Mouse (Mus musculus) adrenal gland, adult 18-20 months (tissue): ENCODE measurements around the gene Cgrrf1. TPM values are rescaled to one million over a fixed set of nuclear protein-coding genes. Genes with fewer than 3 reads are reported as not detected.
A peak's percentile ranks its signal among the peaks of the same experiment; 100 is the strongest.

Source experiments
- DNase-seq, 2 experiments: peaks; one replicate each; pipeline ENCODE4 v3.0.0; 2021 to 2022; ENCODE audit warnings: low spot score in 2 of 2
- total RNA-seq, 2 experiments: library from RNA; stranded (reverse); gene quantifications; 1 replicate in 1 of 2; 2 replicates in 1 of 2; pipeline ENCODE4 v1.2.3; 2021

Cgrrf1 gene
- total RNA-seq, 2 experiments from 2014 or later, result 48.2 to 50.9 TPM

- peak; percentile 99 for DNase-seq
These were observed 9.8 kb upstream of the Cgrrf1 start, which contains the start of gene Gmfb for GRCm38 (mm10) chr14:46821873-46822716. TSS of gene Gmfb (minus strand) at chr14:46822242.

- no peak for DNase-seq
These were observed 7.9 kb upstream of the Cgrrf1 start for GRCm38 (mm10) chr14:46823996-46824395.

DNA sequence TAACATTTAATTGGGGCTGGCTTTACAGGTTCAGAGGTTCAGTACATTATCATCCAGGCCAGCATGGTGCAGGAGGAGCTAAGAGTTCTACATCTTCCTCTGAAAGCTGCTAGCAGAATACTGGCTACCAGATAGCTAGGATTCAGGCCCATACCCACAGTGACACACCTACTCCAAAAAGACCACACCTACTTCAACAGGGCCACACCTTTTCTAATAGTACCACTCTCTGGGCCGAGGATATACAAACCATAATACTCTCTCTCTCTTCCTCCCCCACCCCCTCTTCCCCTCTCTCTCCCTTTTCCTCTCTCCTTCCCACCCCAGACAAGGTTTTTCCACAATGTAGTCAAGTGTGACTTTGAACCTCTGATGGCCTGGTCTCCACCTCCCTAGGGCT lies 4.5 kb upstream of the Cgrrf1 start:
- DNase-seq, result no peak

DNA sequence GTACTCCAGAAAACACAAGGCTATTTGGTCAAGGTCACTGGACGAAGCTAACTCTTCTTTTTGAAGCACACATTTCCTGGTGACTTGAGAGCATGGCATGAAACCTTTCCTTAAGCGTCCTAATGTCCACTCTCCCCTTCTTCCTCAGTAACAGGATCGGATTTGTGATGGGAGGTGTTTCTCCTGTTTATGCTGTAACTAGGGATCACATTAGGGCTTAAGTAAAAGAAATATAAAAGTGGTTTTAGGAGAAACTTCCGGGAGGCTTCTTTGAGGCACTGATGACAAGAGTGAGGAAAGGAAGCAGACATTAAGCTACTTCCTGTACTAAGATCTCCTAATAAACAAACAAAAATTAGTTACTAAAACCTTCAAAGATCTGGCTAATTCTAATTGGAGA lies 630 bp upstream of the Cgrrf1 start:
- DNase-seq, result no peak

GRCm38 (mm10) chr14:46832354-46833272 lies 688 bp downstream of the Cgrrf1 start:
- peak; percentile 47 to 52 for DNase-seq

- DNase-seq, result no peak
These were observed 7.4 kb downstream of the Cgrrf1 start for GRCm38 (mm10) chr14:46839326-46839725.

DNA sequence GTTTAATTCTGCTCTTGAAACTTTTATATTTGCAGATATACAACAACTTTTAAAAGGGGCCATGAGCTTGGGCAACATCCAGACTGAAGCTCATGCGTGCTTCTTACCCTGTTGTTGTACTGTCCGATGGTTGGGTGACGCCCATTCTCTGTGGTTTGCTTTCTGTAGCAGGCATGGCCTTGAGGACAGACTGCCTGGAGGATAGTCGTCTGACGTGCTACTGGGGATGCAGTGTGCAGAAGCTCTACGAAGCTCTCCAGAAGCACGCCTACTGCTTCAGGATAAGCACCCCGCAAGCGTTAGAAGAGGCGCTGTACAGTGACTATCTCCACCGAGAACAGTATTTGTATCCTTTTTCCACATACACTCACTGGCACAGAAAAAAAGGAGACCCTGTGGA lies 13.8 kb downstream of the Cgrrf1 start:
- no peak for DNase-seq

DNA sequence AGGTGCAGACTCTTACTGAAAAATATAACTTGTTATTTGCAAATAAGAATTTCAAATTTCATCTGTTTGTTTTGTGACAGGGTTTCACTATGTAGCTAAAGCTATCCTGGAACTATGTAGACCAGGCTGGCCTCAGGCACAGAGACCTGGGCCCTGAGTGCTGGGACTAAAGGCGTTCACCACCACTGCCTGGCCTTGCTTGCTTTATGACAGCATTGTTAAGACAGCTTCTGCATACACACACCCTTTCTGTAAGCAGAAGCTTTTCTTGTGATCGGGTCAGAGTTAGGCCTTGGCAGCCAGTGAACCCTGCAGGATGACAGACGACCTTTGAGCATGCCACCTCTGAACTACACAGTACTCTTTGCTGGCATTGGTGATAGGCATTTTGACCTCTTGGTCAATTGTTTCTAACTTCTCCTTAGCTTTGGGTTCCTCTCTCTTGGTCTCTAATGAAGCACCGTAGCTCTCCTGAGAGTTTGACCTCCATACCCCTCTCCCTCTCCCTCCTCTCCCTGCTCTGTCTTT lies 16.2 kb downstream of the Cgrrf1 start:
- DNase-seq, result no peak

- DNase-seq, result no peak
These were observed 16.8 kb downstream of the Cgrrf1 start for GRCm38 (mm10) chr14:46848736-46849135.

GRCm38 (mm10) chr14:46849769-46850168 lies 17.8 kb downstream of the Cgrrf1 start:
- no peak for DNase-seq

- DNase-seq, result no peak
These were observed 21.8 kb downstream of the Cgrrf1 start for GRCm38 (mm10) chr14:46853677-46854076.

DNA sequence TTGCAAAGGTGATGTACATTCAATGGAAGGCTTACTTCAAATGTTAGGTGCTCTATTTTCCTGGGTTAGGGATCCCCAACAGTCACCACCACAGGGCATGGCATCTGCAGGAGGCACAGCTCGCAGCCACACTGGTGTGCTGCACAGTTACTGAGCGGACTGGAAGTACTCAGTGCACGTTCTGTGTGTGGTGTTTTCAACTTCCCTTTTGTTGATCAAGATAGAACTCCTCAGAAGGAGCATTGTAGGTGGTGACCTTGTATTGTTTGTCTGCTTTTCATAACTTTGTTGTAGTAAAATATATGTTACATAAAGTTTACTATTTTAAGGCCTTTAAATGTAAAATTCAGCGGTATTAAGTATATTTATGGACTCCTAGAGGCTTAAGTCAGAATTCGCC lies 31.0 kb downstream of the Cgrrf1 start:
- no peak for DNase-seq

- DNase-seq, result peak; percentile 60 to 63
These were observed 49.0 kb downstream of the Cgrrf1 start for GRCm38 (mm10) chr14:46880935-46881334.

DNA sequence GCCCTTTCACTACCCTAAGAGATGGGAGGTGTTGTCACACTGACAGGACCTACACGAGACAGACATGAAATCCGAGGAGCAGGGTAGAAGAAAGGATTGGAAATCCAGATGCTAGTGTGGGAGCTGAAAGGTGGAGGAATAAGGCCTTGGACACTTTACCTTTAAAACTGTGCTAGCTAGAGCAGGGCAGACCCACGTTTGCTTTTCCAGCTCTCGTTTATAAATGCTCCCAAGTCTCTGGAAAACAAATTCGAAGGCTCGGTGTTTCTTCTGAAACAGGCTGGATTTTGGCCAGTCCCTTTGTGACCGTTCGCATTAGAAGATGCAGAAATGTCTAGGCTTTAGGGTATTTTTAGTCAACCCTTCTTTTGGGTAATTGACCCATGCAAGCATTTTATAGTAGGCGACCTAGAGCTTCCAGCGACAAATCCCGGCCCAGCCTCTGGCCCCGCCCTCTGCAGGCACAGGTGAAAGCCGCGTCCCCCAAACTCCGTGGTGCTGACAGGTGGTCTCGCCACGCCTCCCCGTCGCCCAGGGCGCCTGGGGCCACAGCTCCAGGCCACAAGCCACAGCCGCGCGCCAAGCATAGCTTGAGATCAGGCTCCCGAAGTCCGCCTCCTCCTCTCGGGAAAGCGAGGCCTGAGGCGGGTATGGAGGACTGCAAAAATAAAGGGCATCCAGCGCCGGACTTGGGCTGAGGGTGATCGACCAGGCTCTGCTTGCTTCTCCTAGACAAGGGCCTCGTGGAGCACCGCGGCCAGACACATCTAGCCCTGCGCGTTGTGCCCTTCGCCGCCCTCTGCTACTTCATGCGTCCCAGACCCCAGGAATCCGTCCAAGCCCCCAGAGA lies 49.9 kb downstream of the Cgrrf1 start:
- DNase-seq, result peak; percentile 39 to 65

GRCm38 (mm10) chr14:46882431-46883067 lies 50.6 kb downstream of the Cgrrf1 start, which contains the start of gene Samd4:
TSS of gene Samd4 (plus strand) at chr14:46882854.
- DNase-seq, result peak; percentile 81 to 83

DNA sequence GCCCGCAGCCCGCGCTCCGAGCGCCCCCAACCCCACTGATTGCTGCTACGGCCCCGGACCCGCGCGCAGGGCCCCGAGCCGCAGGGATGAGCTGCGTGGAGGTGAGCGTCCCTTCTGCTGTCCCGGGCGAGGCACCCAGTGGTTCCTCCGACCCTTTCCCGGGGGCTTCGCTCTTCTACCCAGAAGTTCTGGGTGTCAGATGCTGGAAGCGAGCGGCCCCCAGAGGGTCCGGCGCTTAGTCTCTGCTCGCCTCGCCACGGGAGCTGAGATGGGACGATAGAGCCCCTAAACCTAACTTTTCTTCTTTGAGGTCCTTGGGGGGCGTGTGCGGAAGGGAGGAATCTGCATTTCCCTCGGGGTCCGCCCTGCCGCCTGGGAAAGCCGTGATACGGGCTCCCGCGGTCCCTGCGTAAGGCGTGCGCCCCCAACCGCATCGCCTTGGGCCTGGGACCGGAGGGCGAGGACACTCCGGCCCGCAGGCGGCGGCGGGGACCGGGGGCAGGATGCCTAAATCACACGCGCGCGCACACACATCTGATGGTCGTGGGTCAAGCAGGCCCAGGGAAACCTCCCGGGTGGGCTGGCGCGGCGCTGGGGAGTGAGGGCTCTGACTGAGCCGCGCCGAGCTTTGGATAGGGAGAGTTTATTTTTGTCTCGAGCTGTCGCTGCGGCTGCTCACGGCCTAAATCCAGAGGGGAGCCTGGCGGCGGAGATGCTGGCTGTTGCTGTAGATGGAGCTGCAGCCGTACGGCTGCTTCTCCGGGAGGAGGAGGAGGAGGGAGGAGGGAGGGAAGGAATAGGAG lies 51.3 kb downstream of the Cgrrf1 start:
- peak; percentile 56 for DNase-seq

- peak; percentile 46 to 49 for DNase-seq
These were observed 52.0 kb downstream of the Cgrrf1 start for GRCm38 (mm10) chr14:46883871-46884441.

DNA sequence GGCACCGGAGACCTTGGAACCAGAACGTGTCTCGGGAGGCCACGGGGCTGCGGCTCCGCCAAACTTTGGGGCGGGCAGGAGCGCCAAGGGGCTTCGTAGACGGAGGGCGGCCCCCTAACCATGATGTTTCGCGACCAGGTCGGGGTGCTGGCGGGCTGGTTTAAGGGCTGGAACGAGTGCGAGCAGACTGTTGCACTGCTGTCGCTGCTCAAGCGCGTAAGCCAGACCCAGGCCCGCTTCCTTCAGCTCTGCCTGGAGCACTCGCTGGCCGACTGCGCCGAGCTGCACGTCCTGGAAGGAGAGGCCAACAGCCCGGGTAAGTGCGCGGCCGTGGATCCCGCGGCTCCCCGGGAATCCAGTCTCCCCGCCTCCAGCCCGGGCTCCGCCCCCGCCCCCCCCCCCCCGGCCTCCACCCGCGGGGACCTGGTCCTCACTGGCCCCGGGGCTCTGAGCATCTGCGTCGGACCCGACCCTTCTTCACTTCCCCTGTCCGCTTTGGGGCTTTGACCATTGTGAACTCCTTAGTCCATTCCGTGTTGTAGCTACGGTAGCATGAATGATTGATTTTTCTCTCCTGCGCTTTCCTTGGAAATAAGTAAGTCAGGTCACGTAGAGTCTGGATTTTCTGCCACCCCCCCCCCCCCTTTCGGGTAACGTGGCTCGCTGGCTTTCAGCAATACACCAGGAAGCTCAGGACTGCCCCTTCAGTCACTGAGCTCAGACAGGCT lies 52.9 kb downstream of the Cgrrf1 start:
- peak; percentile 59 to 66 for DNase-seq
